Mouse (Mus musculus) heart, adult 2 months (tissue): ENCODE results near the gene Stat3.

Experiments
- CTCF ChIP-seq: fragments of 200-600 bp; IDR thresholded peaks from 2 replicates; pipeline ENCODE4 v1.8.1; 2022; ENCODE audit warnings: antibody characterized with exemption, mild to moderate bottlenecking, moderate library complexity
- POLR2A ChIP-seq: fragments of 200-500 bp; IDR thresholded peaks from 2 replicates; pipeline ENCODE4 v1.6.1; 2011; ENCODE audit warnings: mild to moderate bottlenecking, low read depth, low read length, control low read depth; ENCODE audit not compliant: insufficient read depth

GRCm38 (mm10) chr11:100857960-100858359 lies 81.4 kb downstream of the Stat3 start:
- no peak for TF ChIP-seq CTCF
- no peak for TF ChIP-seq POLR2A
